Mouse (Mus musculus) thymus, adult 18-20 months (tissue): ENCODE data around the gene Hcfc1r1.
A peak's percentile ranks its signal among the peaks of the same experiment; 100 is the strongest.

Experiments
- DNase-seq, 2 experiments: peaks; one replicate each; pipeline ENCODE4 v3.0.0; 2022; ENCODE audit warnings: mixed read lengths in 2 of 2

The Hcfc1r1 gene

DNA sequence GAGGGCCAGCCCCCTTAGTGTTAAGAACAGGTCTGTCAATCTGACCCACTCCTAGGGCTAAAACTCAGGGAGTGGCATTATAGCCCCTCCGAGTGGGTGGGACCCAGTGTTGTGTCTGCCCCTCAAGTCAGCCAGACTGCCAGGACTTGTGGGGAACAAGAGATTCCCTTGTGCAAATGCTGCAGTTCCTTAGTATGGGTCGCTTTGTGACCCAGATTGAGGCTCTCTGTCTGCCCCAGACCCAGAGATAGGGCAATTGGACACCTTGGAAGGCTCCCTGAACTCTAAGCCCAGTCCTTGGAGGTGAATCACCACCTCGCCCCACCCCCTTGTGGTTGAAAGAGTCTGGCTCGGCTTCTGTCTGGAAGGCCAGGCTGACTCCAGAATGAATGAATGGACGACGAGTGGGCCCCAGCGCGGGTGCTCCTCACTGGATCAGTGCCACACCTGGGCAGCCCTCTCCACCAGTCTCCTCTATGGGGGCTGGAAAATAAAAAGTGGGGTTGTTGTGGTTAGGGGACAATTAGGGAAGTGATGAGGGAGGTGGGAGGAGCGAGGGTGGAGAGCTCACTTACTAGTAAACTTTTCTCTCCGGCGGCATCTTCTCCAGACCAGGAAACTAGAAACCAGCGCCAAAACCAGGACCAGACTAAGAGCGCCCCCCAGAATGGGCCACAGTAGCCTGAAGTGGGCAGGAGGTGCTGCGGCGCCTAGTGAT, 2.3 kb downstream of the Hcfc1r1 start:
- peak in 1 of 2 experiments; percentile 29 for DNase-seq

DNA sequence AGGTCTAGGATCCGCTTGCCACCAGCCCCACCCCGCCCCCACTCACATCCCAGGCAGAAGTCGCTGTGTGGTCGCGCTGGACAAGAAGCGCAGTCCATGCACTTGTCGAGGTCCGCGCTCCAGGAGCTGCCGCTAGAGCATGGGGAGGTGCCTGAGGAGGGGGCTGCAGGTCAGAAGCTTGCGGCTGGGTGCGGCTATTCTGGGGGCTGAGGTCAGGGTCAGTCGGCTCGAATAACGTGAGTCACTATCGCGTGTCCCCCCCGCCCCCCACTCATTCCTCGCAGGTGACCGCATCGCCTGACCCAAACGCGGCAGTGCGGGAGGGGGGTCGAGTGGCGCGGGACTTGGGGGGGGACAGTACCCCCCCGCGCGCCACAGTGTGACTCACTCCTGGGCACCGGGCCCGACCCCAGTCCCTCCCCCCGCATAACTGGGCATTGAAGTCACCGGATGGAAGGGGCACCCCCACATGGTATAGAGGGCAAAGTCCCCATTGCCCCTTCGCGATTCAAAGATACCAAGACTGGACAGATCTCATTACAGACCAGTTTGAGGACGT, 3.2 kb downstream of the Hcfc1r1 start:
- DNase-seq = peak in 1 of 2 experiments; percentile 33

DNA sequence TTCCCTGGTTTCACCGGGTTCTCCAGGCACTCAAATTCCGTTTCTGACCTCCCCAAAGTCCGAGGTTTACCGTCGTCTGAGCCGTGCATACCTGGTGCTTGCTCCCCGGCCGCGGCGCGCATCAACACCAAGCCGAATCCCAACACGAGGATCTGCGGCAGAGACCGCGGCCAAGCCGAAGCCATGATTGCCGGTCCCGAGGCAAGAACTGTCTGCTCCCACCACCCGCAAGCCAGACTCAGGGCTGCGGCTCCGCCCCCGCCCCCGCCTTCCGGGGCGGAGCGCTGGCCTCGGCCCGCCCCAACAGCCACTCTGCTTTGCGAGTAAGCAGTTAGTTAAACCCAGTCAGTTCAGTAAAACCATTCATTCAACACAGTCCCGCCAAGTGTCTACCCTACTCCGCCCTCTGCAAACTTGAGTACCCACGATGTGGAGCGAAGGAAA, 3.9 kb downstream of the Hcfc1r1 start, which contains the start of gene Tnfrsf12a:
Gene Tnfrsf12a, minus strand, starts transcription at position 233 of the 444 bp plus-strand sequence.
- DNase-seq = peak; percentile 82 to 83

DNA sequence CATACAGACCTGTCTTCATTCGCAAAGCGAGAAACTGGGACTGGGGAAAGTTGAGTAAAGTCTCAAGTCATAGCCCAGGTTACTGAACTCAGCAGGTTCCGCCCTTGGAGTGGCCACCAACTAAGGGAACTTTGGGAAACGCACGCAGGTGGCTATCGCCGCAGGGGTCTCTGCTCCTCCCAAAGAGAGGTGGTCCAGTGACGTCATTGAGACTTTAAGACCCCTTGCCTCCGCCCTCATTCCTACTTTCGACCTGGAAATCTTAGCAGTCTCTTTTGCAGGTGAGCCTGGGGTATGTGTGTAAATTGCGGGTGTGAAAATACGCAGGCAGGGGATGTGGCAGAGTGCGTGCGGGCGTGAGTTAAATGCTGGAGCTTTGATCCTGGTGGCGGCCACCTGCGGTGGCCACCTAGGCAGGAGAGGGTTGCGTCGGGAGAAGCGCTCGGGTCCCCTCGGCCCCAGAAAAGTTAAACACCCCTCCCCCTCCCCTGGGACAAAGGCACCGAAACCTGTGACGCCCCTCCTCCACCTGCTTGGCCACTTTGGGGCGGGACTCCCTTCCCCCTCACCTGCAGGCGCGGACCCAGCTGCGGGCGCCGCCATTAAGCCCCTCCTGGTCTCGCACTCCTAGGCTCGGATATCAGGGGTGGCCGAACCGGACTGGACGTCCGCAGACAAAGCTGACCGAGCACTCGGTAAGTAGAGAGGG, 5.9 kb downstream of the Hcfc1r1 start, which contains the start of gene Cldn6:
Gene Cldn6, plus strand, starts transcription at position 123 of the 709 bp plus-strand sequence.
- no peak for DNase-seq

DNA sequence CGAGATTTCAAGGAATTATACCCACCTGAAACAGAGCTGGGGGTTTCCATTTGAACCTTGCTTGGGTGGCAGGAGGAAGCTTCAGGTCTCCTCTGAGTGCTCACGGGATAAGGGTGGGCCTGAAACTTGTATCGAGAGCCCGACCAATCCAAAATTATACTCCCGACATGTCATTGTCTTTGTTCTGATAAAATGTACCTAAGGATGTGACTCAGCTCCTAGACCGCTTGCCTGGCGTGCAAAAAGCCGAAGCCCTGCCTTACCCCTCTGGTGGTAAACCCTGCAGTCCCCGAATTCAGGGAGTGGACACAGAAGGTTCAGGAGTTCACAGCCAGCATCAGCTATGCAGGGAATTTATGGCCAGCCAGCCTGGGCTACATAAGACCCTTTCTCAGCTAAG, 6.9 kb downstream of the Hcfc1r1 start:
- no peak for DNase-seq

DNA sequence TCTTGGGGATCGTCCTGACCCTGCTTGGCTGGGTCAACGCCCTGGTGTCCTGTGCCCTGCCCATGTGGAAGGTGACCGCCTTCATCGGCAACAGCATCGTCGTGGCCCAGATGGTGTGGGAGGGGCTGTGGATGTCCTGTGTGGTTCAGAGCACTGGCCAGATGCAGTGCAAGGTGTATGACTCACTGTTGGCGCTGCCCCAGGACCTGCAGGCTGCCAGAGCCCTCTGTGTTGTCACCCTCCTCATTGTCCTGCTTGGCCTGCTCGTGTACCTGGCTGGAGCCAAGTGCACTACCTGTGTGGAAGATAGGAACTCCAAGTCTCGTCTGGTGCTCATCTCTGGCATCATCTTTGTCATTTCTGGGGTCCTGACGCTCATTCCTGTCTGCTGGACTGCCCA, 7.7 kb downstream of the Hcfc1r1 start:
- DNase-seq = no peak

DNA sequence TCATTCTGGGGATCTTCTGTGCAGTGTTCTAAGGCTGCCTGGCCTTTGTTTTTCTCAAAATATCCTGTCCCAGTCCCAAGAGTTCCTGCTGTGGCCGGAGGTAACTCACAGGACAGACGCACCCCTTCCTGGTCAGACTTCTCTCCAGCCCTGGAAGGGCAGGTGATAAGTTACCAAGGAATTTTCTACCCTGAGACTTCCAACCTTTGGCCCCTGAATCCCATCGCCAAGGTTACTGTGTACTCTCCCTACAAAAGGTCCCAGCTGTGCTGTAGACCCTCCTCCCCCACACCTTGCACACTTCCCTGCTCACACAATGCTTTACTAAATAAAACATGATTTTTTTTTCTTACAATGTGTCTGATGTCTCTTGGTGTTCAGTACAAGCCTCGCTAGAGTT, 8.7 kb downstream of the Hcfc1r1 start:
- no peak for DNase-seq

DNA sequence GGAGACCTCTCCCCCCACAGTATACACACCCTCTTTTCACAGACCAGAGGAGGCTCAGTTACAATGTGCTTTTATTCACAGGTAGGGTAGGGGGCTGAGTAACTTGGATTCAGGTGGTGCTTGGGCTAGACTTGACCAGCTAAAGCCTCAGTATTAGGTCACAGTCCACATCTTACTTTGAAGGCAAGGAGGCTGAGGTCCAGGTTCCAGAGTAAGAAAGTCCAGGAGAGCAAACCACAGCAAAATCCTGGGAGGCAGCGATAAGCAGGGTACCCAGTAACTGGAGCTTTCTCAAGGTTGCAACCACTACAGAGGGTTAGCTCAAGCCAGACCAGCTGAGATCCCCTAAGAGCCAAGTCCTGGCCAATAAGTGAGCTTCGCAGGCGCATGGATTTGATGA, 9.1 kb downstream of the Hcfc1r1 start:
- no peak for DNase-seq

DNA sequence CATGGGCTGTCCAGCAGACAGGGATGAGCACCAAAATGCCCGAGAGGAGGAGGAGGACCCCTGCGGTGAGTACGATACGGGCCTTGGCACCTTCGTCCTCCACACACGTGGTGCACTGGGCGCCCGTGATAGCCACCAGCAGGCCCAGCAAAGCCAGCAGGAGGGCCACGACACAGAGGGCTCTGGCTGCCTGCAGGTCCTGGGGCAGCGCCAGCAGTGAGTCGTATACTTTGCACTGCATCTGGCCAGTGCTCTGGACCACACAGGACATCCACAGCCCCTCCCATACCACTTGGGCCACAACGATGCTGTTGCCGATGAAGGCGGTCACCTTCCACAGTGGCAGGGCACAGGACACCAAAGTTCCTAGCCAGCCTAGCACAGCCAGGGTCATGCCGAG, 9.8 kb downstream of the Hcfc1r1 start:
- DNase-seq = no peak

DNA sequence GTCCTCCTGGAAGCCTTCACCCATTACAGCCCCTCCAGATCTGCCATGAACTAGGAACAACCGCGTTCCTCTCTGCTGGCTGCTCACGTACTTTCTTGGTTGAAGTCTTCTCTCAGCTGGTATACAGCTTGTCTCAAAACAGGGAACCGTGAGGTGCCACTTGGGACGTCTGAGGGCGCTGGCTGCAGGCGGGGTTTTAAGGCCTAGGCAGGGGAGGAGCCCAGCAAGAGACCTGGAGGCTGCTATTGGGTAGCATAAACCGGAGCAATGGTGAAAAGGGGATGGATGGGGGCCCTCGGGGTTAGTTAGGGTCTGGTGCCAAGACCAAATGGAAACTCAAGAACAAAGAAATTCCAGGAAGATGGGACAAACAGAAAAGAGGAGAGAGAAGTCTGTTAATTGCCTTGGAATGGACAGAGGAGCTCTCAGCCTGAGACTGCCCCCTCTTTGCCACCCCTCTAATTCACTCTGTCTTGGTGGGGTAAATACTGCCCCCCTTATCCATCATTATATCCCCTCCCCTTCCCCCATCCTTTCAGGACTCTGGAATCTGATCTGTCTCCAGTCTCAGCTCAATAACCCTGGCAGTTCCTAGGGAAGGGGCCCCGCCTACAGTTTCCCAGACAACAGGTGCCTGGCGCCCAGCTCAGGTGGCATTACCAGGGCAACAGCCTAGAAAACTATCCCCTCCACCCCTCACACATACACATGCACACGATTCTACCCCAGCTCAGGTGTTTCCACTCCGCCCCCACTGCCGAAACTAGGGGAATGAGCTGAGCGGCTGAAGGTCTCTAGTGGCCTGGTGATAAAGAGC, 10.7 kb downstream of the Hcfc1r1 start, which contains the start of gene Cldn9:
Gene Cldn9, minus strand, starts transcription at position 171 of the 817 bp plus-strand sequence.
- no peak for DNase-seq

DNA sequence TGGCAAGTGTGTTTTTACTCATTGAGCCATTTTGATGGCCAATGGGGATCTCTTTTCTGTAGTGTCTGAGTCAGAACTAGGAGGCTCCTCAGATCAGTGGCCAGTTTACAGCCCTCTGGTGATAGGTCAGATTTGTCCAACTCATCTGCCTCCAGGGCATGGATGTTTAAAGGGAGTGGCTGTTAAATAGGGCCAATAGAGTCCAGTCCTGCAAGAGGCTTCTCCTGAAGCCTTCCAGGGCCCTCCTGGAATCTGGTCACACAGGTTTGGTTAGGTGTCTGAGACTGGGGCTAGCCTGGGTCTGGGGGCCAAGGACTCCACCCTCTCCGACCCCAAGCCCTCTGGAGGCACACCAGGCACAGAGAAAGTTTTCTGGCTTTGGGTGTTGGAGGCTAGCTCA, 21.1 kb downstream of the Hcfc1r1 start:
- no peak for DNase-seq

DNA sequence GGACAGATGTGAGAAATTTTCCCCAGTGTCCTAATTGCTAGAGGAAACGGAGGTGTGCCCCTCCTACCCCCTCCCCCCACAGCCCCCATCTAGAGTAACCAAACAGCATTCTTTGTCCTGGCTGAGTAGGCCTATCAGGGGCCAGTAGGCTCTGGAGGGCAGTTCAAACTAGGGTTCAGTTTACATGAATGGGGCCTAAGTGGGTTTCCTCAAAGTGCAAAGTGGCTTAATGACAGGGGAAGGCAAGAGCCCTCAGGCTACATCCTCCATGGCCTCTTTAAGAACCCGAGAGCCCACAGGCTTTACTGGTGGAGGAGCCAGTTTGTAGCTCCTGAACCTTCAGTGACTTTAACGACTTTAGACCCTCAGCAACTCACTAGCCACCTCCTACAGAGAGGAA, 22.4 kb downstream of the Hcfc1r1 start:
- DNase-seq = no peak

DNA sequence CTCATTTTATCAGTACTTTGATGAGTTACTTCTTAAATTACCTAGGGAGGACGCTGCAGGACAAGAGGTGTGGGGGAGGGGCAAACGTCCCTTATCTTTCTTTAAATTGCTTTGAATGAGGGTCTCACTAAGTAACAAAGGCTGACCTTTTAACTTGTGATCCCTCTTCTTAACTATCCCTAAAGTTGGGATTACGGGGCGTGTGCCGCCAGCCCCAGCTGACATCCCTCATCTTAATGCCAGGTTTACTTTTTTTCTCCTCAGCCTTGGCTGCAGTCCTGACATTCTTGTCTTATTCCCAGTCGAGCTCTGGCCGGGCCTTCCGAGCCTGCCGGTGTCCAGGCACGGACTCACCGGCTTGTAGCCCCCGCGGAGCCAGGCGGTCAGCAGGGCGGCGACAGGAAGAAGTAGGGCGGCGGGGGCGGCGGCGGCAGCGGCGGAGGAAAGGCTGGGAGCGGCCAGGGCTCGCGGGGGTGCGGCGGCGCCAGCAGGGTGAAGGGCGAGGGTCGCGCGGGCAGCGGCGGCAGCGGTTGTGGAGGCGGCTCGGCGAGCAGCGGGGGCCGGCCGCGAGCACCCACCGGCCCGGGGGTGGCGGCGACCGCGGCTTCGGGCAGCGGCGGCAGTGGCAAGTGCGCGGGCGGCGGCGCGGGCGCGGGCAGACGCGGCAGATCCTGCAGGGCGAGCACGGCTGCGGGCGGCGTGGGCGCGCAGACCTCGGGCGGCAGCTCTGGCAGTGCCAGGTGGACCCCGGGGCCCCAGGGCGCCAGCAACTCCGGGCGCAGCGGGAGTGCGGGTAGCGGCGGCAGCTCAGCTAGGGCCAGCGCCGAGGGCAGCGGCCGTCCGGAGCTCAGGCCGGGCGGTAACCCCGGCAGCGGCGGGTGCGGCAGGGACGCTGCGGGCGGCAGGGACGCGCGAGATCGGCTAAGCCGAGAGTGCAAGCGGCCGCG, 26.0 kb downstream of the Hcfc1r1 start:
- DNase-seq = no peak

DNA sequence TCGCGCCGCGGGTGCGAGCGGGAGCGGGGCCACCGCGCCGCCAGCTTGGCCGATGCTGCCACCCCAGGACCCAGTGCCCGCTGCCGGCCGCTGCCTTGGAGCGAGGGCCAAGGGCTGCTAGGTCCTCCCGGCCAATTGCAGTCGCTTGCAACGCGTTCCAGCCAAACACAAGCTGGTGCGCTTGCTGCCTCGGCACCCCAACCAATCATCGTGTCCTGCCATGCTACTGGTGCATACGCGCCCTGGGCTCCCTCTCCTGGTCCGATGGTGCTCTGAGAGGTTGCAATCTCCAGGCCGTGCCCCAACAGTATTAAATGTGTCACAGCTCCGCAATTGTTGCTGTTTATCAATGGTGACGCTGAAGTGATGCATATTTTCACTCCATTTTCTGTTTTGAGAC, 26.7 kb downstream of the Hcfc1r1 start:
- peak; percentile 67 to 70 for DNase-seq

DNA sequence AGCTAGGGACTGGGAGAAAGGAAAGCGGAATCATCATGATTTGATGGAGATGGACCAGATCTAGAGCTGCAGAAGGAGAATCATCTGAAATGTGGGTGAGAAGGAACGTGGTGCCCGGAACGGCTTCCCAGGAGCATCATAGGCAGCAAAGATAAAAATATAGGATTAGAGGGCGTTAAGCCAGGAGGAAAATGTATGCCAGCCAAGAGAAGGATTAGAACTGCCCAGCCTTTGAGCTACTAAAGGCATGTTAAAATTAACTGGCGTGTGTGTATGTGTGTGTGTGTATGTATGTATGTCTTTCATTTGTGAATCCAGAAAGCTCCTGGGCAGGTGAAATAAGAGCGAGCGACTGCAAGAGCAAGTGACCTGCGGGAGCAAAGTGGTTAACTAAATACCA, 29.9 kb downstream of the Hcfc1r1 start:
- DNase-seq = no peak

DNA sequence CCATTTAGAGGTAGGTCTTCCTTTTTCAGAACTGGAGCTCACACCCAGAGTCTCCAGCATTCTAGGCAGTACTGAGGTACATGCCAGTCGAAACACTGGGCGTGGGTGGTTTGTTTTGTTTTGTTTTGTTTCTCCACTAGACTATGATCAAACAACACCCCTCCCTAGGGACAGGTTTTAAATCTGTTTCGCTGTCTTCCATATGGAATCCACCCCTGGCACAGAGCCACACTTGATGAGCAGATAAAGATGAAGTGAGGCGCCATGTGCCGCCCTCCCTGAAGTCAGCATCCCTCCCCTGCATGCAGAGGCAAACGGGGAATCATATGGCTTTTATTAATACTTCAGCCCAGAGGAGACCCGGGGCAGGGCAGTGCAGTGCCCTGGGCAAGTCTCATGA, 31.3 kb downstream of the Hcfc1r1 start:
- no peak for DNase-seq

DNA sequence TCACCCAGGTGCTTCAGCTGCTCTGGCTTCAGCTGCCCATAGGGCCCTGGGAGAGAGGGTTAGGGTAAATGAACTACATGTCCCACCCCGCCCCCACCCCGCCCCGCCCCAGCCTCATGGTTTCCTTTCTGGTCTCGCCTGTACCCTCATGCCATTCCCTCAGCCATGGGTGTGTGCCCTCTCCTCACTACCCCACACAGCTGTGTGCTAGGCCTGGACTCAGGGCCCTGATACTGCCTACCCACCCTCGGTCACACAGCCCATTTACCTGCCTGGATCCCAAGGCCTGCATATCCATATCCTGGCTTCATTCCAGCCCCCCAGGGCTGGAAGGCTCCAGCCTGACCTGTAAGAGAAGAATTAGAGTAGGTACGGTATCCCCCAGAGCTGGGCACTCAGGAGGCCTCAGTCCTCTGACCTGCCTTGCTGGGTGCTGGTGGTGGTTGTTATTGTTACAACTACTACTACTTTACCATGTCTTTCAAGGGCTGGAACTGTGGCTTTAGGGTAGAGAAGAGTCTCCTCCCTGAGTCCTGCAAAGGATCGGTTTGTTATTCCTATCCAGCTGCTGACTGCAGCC, 32.2 kb downstream of the Hcfc1r1 start:
- no peak for DNase-seq

DNA sequence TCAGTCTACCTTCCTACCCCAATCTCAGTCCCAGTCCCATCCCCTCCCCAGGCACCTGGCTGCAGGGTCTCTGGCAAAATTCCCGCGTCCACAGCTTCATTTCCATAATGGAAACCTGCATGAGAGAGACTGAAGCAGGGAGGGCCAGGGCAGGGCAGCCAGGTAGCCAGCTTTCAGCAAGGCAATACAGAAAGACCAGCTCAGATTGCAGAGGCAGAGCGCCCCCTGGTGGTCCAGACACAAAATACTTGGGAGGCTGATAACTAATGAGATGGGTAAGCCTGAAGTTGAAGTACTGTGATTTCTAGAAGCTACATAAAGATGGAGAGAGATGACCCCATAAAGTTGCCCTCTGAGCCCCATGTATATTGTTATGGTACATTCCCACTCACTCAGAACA, 32.8 kb downstream of the Hcfc1r1 start:
- DNase-seq = peak in 1 of 2 experiments; percentile 31

DNA sequence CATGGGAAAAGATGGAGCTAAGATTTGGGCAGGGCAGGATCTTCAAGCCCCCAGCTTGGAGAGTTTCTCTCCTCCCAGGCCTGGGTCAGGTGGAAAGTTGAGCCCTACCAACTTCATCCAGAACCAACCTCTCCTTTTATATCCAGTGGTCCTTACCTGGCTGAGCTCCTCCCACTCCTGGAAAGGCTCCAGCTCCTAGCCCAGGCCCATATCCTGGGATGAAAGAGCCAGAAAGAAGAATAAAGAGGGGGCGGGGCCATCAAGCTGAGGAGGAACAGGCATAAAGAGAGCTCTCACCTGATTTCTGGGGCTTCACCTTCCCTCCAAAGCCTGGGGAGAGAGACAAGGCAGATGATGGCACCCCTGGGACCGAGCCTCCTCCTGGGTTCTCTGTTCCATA, 43.6 kb downstream of the Hcfc1r1 start:
- no peak for DNase-seq

DNA sequence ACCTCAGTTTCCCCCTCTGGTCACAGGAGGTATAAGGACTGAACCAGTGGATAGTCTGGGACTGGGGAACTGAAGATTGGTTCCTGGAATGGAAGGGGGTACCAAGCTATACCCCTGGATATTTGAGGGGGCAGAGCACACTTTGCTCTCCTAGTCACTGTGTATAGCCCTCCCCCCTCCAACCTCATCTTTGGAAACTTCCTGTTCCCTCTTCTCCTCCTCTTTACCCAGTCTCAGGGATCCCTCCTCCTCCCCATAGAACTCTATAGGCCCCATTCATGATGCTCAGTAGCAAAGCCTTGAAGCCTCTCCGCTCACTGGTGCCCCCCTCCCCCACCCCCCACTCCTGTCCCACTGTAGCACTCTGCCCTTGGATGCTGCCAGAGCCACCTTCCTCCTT, 46.1 kb downstream of the Hcfc1r1 start:
- DNase-seq = no peak

DNA sequence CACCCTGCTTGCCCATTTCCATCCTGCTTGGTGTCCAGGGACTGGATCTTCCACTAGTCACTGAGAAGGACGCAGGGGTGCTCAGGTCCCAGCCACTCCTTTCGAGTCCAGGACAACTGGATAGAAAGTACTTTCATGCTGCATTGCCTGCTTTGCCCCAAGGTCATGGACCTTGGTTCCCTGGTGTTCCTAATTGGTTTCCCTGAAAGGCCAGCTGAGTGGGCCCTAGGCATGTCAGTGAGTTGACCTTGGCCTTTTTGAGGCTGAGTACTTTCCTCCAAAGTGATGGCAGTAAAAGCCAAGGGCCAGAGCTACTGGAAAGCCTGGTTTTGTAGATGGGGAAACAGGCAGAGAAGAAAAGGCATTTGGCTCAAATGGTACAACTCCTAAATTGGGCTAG, 48.5 kb downstream of the Hcfc1r1 start:
- no peak for DNase-seq
